Mouse (Mus musculus) c-Kit-negative CD71-positive TER-119-positive erythroid progenitor cells, embryonic 14.5 days (primary cell): Measurements from ENCODE around the gene Rpl13a.

Experiments
- DNase-seq: peaks from one replicate; pipeline ENCODE4 v3.0.0-alpha.2; 2013; ENCODE audit warnings: low read depth, low spot score

Gene Rpl13a

GRCm38 (mm10) chr7:45091001-45091990, 37.3 kb downstream of the Rpl13a start:
- no peak for DNase-seq

GRCm38 (mm10) chr7:45090251-45090977, 38.1 kb downstream of the Rpl13a start:
- no peak for DNase-seq

GRCm38 (mm10) chr7:45088597-45088996, 40.0 kb downstream of the Rpl13a start:
- no peak for DNase-seq

- no peak for DNase-seq
These were observed 42.5 kb downstream of the Rpl13a start for GRCm38 (mm10) chr7:45086084-45086483.

- DNase-seq = no peak
These were observed 45.2 kb downstream of the Rpl13a start for GRCm38 (mm10) chr7:45083300-45083890.

- DNase-seq = no peak
These were observed 45.9 kb downstream of the Rpl13a start for GRCm38 (mm10) chr7:45082401-45083299.

- no peak for DNase-seq
These were observed 47.5 kb downstream of the Rpl13a start for GRCm38 (mm10) chr7:45081016-45081415.

- peak; percentile 68 for DNase-seq
These were observed 48.7 kb downstream of the Rpl13a start for GRCm38 (mm10) chr7:45079856-45080255.

GRCm38 (mm10) chr7:45078513-45078912, 50.0 kb downstream of the Rpl13a start:
- peak; percentile 49 for DNase-seq

GRCm38 (mm10) chr7:45077829-45078228, 50.7 kb downstream of the Rpl13a start:
- no peak for DNase-seq

- DNase-seq = no peak
These were observed 51.2 kb downstream of the Rpl13a start for GRCm38 (mm10) chr7:45077322-45077721.

GRCm38 (mm10) chr7:45076501-45076900, 52.1 kb downstream of the Rpl13a start:
- DNase-seq = no peak
